Mouse (Mus musculus): ENCODE measurements around the gene Map4k1. TPM values are rescaled to one million over a fixed set of nuclear protein-coding genes. Genes with fewer than 3 reads are reported as not detected.
A peak's percentile ranks its signal among the peaks of the same experiment; 100 is the strongest.

Gene Map4k1
- polyA plus RNA-seq, 1 experiment from 2014 or later: 11.4 TPM

- 0 out of 2 replicates have a peak overlapping the region, but pooled peaks have one; percentile 7 for H3K27ac ChIP-seq
- no peak overlapping the region for H3K4me2 ChIP-seq
- H3K9ac ChIP-seq: no peak overlapping the region; the same call in 1 of the 2 replicates
- no peaks in the 10 kb centered on the region for H3K9me3 ChIP-seq
- H3K36me3 ChIP-seq (replicated peaks): no peaks in the 10 kb centered on the region
- peaks cover 14% of the 10 kb centered on the region for H3K4me1 ChIP-seq
- no peaks in the 10 kb centered on the region for H3K27me3 ChIP-seq (replicated peaks)
- ATAC-seq (replicated peaks): no peak
- WGBS: 51% methylated on average over 10 of the region's 10 CpGs
- H3K4me3 ChIP-seq: no peak overlapping the region
Measured at GRCm38 (mm10) chr7:28945416-28946270, 36.2 kb upstream of the Map4k1 start.

- H3K4me3 ChIP-seq: no peak overlapping the region
- no peaks in the 10 kb centered on the region for H3K9me3 ChIP-seq
- H3K9ac ChIP-seq: no peak overlapping the region
- H3K4me2 ChIP-seq: no peak overlapping the region
- H3K4me1 ChIP-seq: peaks cover 14% of the 10 kb centered on the region
- H3K27me3 ChIP-seq (replicated peaks): no peaks in the 10 kb centered on the region
- 45% methylated on average over 1 of the region's 1 CpGs for WGBS
- no peak overlapping the region for H3K27ac ChIP-seq
- ATAC-seq (replicated peaks): no peak
- no peaks in the 10 kb centered on the region for H3K36me3 ChIP-seq (replicated peaks)
Measured at GRCm38 (mm10) chr7:28946271-28946610, 35.6 kb upstream of the Map4k1 start.

- Histone ChIP-seq H3K9me3 (no peaks in the 10 kb centered on the region), H3K27me3 (replicated peaks) (no peaks in the 10 kb centered on the region), H3K4me3 (no peak overlapping the region), H3K9ac (no peak overlapping the region), H3K27ac (no peak overlapping the region), H3K36me3 (replicated peaks) (no peaks in the 10 kb centered on the region), H3K4me1 (peaks cover 19% of the 10 kb centered on the region), H3K4me2 (no peak overlapping the region)
- 94% methylated on average over 7 of the region's 7 CpGs for WGBS
- no peak for ATAC-seq (replicated peaks)
Measured at GRCm38 (mm10) chr7:28948746-28949145, 33.1 kb upstream of the Map4k1 start.

- Histone ChIP-seq H3K9me3 (no peaks in the 10 kb centered on the region), H3K4me1 (peaks cover 23% of the 10 kb centered on the region), H3K4me3 (no peak overlapping the region), H3K36me3 (replicated peaks) (no peaks in the 10 kb centered on the region), H3K27ac (no peak overlapping the region), H3K4me2 (no peak overlapping the region), H3K9ac (no peak overlapping the region), H3K27me3 (replicated peaks) (no peaks in the 10 kb centered on the region)
- no peak for ATAC-seq (replicated peaks)
- WGBS: 92% methylated on average over 2 of the region's 2 CpGs
Measured at GRCm38 (mm10) chr7:28949298-28949697, 32.6 kb upstream of the Map4k1 start.

- ATAC-seq (replicated peaks): no peak
- H3K9ac ChIP-seq: no peak overlapping the region
- no peak overlapping the region for H3K4me2 ChIP-seq
- H3K9me3 ChIP-seq: no peaks in the 10 kb centered on the region
- no peak overlapping the region for H3K27ac ChIP-seq
- WGBS: 93% methylated on average over 10 of the region's 10 CpGs
- H3K36me3 ChIP-seq (replicated peaks): no peaks in the 10 kb centered on the region
- no peak overlapping the region for H3K4me3 ChIP-seq
- no peaks in the 10 kb centered on the region for H3K27me3 ChIP-seq (replicated peaks)
- peaks cover 28% of the 10 kb centered on the region for H3K4me1 ChIP-seq
Measured at GRCm38 (mm10) chr7:28950346-28951037, 31.4 kb upstream of the Map4k1 start.

GRCm38 (mm10) chr7:28951764-28952163, 30.1 kb upstream of the Map4k1 start:
- Histone ChIP-seq H3K9ac (no peak overlapping the region), H3K4me1 (peaks cover 19% of the 10 kb centered on the region), H3K4me2 (no peak overlapping the region), H3K9me3 (no peaks in the 10 kb centered on the region), H3K27ac (no peak overlapping the region), H3K4me3 (no peak overlapping the region), H3K27me3 (replicated peaks) (no peaks in the 10 kb centered on the region), H3K36me3 (replicated peaks) (no peaks in the 10 kb centered on the region)
- WGBS: 86% methylated on average over 2 of the region's 2 CpGs
- ATAC-seq (replicated peaks): no peak

GRCm38 (mm10) chr7:28952786-28953185, 29.1 kb upstream of the Map4k1 start:
- no peak overlapping the region for H3K27ac ChIP-seq
- ATAC-seq (replicated peaks): no peak
- H3K36me3 ChIP-seq (replicated peaks): no peaks in the 10 kb centered on the region
- H3K27me3 ChIP-seq (replicated peaks): no peaks in the 10 kb centered on the region
- 26% methylated on average over 3 of the region's 3 CpGs for WGBS
- no peak overlapping the region for H3K4me3 ChIP-seq
- no peak overlapping the region for H3K4me2 ChIP-seq
- no peaks in the 10 kb centered on the region for H3K9me3 ChIP-seq
- H3K4me1 ChIP-seq: peaks cover 22% of the 10 kb centered on the region
- no peak overlapping the region for H3K9ac ChIP-seq

GRCm38 (mm10) chr7:28953476-28954376, 28.1 kb upstream of the Map4k1 start:
- peaks cover 22% of the 10 kb centered on the region for H3K4me1 ChIP-seq
- no peak overlapping the region for H3K4me2 ChIP-seq
- H3K27ac ChIP-seq: 0 out of 2 replicates have a peak overlapping the region, but pooled peaks have one; percentile 5
- no peaks in the 10 kb centered on the region for H3K9me3 ChIP-seq
- no peak overlapping the region for H3K9ac ChIP-seq
- no peak overlapping the region for H3K4me3 ChIP-seq
- no peaks in the 10 kb centered on the region for H3K36me3 ChIP-seq (replicated peaks)
- no peak for ATAC-seq (replicated peaks)
- no peaks in the 10 kb centered on the region for H3K27me3 ChIP-seq (replicated peaks)
- WGBS: 4% methylated on average over 2 of the region's 2 CpGs

GRCm38 (mm10) chr7:28954773-28955172, 27.1 kb upstream of the Map4k1 start:
- peaks cover 33% of the 10 kb centered on the region for H3K4me1 ChIP-seq
- H3K4me3 ChIP-seq: no peak overlapping the region
- no peaks in the 10 kb centered on the region for H3K36me3 ChIP-seq (replicated peaks)
- 78% methylated on average over 4 of the region's 4 CpGs for WGBS
- H3K9me3 ChIP-seq: no peaks in the 10 kb centered on the region
- no peak overlapping the region for H3K4me2 ChIP-seq
- H3K9ac ChIP-seq: no peak overlapping the region
- no peak for ATAC-seq (replicated peaks)
- no peak overlapping the region for H3K27ac ChIP-seq
- no peaks in the 10 kb centered on the region for H3K27me3 ChIP-seq (replicated peaks)

GRCm38 (mm10) chr7:28955295-28955897, 26.5 kb upstream of the Map4k1 start:
- ATAC-seq (replicated peaks): no peak
- H3K9ac ChIP-seq: no peak overlapping the region
- no peaks in the 10 kb centered on the region for H3K27me3 ChIP-seq (replicated peaks)
- H3K4me3 ChIP-seq: no peak overlapping the region
- H3K4me1 ChIP-seq: peaks cover 39% of the 10 kb centered on the region
- 51% methylated on average over 5 of the region's 5 CpGs for whole genome bisulfite sequencing
- H3K4me2 ChIP-seq: no peak overlapping the region
- no peaks in the 10 kb centered on the region for H3K9me3 ChIP-seq
- H3K27ac ChIP-seq: no peak overlapping the region
- H3K36me3 ChIP-seq (replicated peaks): no peaks in the 10 kb centered on the region

- Histone ChIP-seq H3K27ac (no peak overlapping the region), H3K4me1 (peaks cover 48% of the 10 kb centered on the region), H3K27me3 (replicated peaks) (no peaks in the 10 kb centered on the region), H3K4me3 (no peak overlapping the region), H3K9me3 (no peaks in the 10 kb centered on the region), H3K9ac (no peak overlapping the region), H3K4me2 (no peak overlapping the region), H3K36me3 (replicated peaks) (no peaks in the 10 kb centered on the region)
- no peak for ATAC-seq (replicated peaks)
- WGBS: 83% methylated on average over 1 of the region's 1 CpGs
Measured at GRCm38 (mm10) chr7:28956270-28956669, 25.6 kb upstream of the Map4k1 start.

- Histone ChIP-seq H3K4me2 (no peak overlapping the region), H3K27ac (no peak overlapping the region), H3K9me3 (no peaks in the 10 kb centered on the region), H3K36me3 (replicated peaks) (no peaks in the 10 kb centered on the region), H3K9ac (no peak overlapping the region), H3K4me1 (peaks cover 50% of the 10 kb centered on the region), H3K27me3 (replicated peaks) (no peaks in the 10 kb centered on the region), H3K4me3 (no peak overlapping the region)
- WGBS: 86% methylated on average over 6 of the region's 6 CpGs
- ATAC-seq (replicated peaks): no peak
Measured at GRCm38 (mm10) chr7:28957286-28957685, 24.6 kb upstream of the Map4k1 start.

Data from midbrain, embryonic 15.5 days (tissue).